Mouse (Mus musculus): Measurements from ENCODE around the gene Slc9a2. TPM values are rescaled to one million over a fixed set of nuclear protein-coding genes. Genes with fewer than 3 reads are reported as not detected.
"Not testable (repeated sequence)": the region's sequence is repeated elsewhere in the genome, so short reads cannot be mapped to it uniquely, and the experiment has no call there.

Slc9a2 gene
- polyA plus RNA-seq, 1 experiment from 2014 or later, result 0.09 TPM

- H3K27me3 ChIP-seq; H3K4me2 ChIP-seq (replicated peaks); H3K9ac ChIP-seq (replicated peaks); H3K4me3 ChIP-seq (replicated peaks); H3K27ac ChIP-seq; H3K36me3 ChIP-seq; H3K4me1 ChIP-seq (replicated peaks); ATAC-seq; H3K9me3 ChIP-seq: not testable (repeated sequence)
- WGBS, result 18% methylated on average over 3 of the region's 3 CpGs
Observed at GRCm38 (mm10) chr1:40667442-40667841, 12.9 kb upstream of the Slc9a2 start.

- Histone ChIP-seq H3K27me3 (no peaks in the 10 kb centered on the region), H3K4me3 (replicated peaks) (no peak overlapping the region), H3K9ac (replicated peaks) (no peak overlapping the region), H3K4me2 (replicated peaks) (no peak overlapping the region), H3K4me1 (replicated peaks) (no peaks in the 10 kb centered on the region), H3K27ac (no peak overlapping the region), H3K36me3 (no peaks in the 10 kb centered on the region), H3K9me3 (no peaks in the 10 kb centered on the region)
- 80% methylated on average over 3 of the region's 3 CpGs for WGBS
- no peak for ATAC-seq
Observed at GRCm38 (mm10) chr1:40670025-40670424, 10.3 kb upstream of the Slc9a2 start.

GRCm38 (mm10) chr1:40671490-40671889, 8.9 kb upstream of the Slc9a2 start:
- H3K36me3 ChIP-seq, result no peaks in the 10 kb centered on the region
- no peak overlapping the region for H3K9ac ChIP-seq (replicated peaks)
- no peak overlapping the region for H3K27ac ChIP-seq
- WGBS, result 96% methylated on average over 4 of the region's 4 CpGs
- ATAC-seq, result no peak
- no peaks in the 10 kb centered on the region for H3K9me3 ChIP-seq
- H3K4me2 ChIP-seq (replicated peaks), result no peak overlapping the region
- no peak overlapping the region for H3K4me3 ChIP-seq (replicated peaks)
- no peaks in the 10 kb centered on the region for H3K27me3 ChIP-seq
- no peaks in the 10 kb centered on the region for H3K4me1 ChIP-seq (replicated peaks)

GRCm38 (mm10) chr1:40677306-40677705, 3.1 kb upstream of the Slc9a2 start:
- WGBS, result 50% methylated on average over 5 of the region's 5 CpGs
- H3K9me3 ChIP-seq, result no peaks in the 10 kb centered on the region
- no peak overlapping the region for H3K4me2 ChIP-seq (replicated peaks)
- H3K27ac ChIP-seq, result no peak overlapping the region
- peaks cover 20% of the 10 kb centered on the region for H3K4me1 ChIP-seq (replicated peaks)
- peaks cover 46% of the 10 kb centered on the region for H3K27me3 ChIP-seq
- no peaks in the 10 kb centered on the region for H3K36me3 ChIP-seq
- H3K9ac ChIP-seq (replicated peaks), result no peak overlapping the region
- ATAC-seq, result no peak
- no peak overlapping the region for H3K4me3 ChIP-seq (replicated peaks)

GRCm38 (mm10) chr1:40680868-40681698, 709 bp downstream of the Slc9a2 start:
- peak overlapping the region; percentile 68 for H3K4me3 ChIP-seq (replicated peaks)
- peaks cover 64% of the 10 kb centered on the region for H3K27me3 ChIP-seq
- H3K27ac ChIP-seq, result no peak overlapping the region
- peak overlapping the region; percentile 99 for H3K4me2 ChIP-seq (replicated peaks)
- H3K36me3 ChIP-seq, result no peaks in the 10 kb centered on the region
- under 1% methylated on average over 74 of the region's 90 CpGs for WGBS
- no peaks in the 10 kb centered on the region for H3K9me3 ChIP-seq
- peak overlapping the region; percentile 71 for H3K9ac ChIP-seq (replicated peaks)
- H3K4me1 ChIP-seq (replicated peaks), result peaks cover 20% of the 10 kb centered on the region
- ATAC-seq, result peak; percentile 87

- H3K27me3 ChIP-seq, result peaks cover 64% of the 10 kb centered on the region
- H3K27ac ChIP-seq, result no peak overlapping the region
- peak overlapping the region; percentile 71 for H3K9ac ChIP-seq (replicated peaks)
- 4% methylated on average over 43 of the region's 44 CpGs for WGBS
- ATAC-seq, result peak; percentile 80
- H3K4me3 ChIP-seq (replicated peaks), result peak overlapping the region; percentile 68
- H3K9me3 ChIP-seq, result no peaks in the 10 kb centered on the region
- H3K4me2 ChIP-seq (replicated peaks), result peak overlapping the region; percentile 99
- H3K4me1 ChIP-seq (replicated peaks), result peaks cover 20% of the 10 kb centered on the region
- H3K36me3 ChIP-seq, result no peaks in the 10 kb centered on the region
Observed at GRCm38 (mm10) chr1:40681699-40682510, 1.5 kb downstream of the Slc9a2 start.

- Histone ChIP-seq H3K27me3 (no peaks in the 10 kb centered on the region), H3K4me2 (replicated peaks) (no peak overlapping the region), H3K9ac (replicated peaks) (no peak overlapping the region), H3K36me3 (no peaks in the 10 kb centered on the region), H3K9me3 (no peaks in the 10 kb centered on the region), H3K27ac (no peak overlapping the region), H3K4me3 (replicated peaks) (no peak overlapping the region), H3K4me1 (replicated peaks) (no peaks in the 10 kb centered on the region)
- no peak for ATAC-seq
- 92% methylated on average over 13 of the region's 13 CpGs for WGBS
Observed at GRCm38 (mm10) chr1:40694296-40694695, 13.9 kb downstream of the Slc9a2 start.

GRCm38 (mm10) chr1:40696436-40696835, 16.1 kb downstream of the Slc9a2 start:
- Histone ChIP-seq H3K9me3 (no peaks in the 10 kb centered on the region), H3K36me3 (no peaks in the 10 kb centered on the region), H3K4me1 (replicated peaks) (no peaks in the 10 kb centered on the region), H3K4me3 (replicated peaks) (no peak overlapping the region), H3K27ac (no peak overlapping the region), H3K27me3 (no peaks in the 10 kb centered on the region), H3K9ac (replicated peaks) (no peak overlapping the region), H3K4me2 (replicated peaks) (no peak overlapping the region)
- ATAC-seq, result no peak
- WGBS, result 92% methylated on average over 3 of the region's 3 CpGs

GRCm38 (mm10) chr1:40705099-40705498, 24.7 kb downstream of the Slc9a2 start:
- Histone ChIP-seq H3K27me3 (no peaks in the 10 kb centered on the region), H3K9me3 (no peaks in the 10 kb centered on the region), H3K27ac (no peak overlapping the region), H3K9ac (replicated peaks) (no peak overlapping the region), H3K4me2 (replicated peaks) (no peak overlapping the region), H3K4me3 (replicated peaks) (no peak overlapping the region), H3K36me3 (no peaks in the 10 kb centered on the region), H3K4me1 (replicated peaks) (no peaks in the 10 kb centered on the region)
- WGBS, result 88% methylated on average over 4 of the region's 4 CpGs
- no peak for ATAC-seq

GRCm38 (mm10) chr1:40714950-40715349, 34.6 kb downstream of the Slc9a2 start:
- Histone ChIP-seq H3K4me1 (replicated peaks) (no peaks in the 10 kb centered on the region), H3K27me3 (no peaks in the 10 kb centered on the region), H3K9ac (replicated peaks) (no peak overlapping the region), H3K4me3 (replicated peaks) (no peak overlapping the region), H3K4me2 (replicated peaks) (no peak overlapping the region), H3K9me3 (no peaks in the 10 kb centered on the region), H3K36me3 (no peaks in the 10 kb centered on the region), H3K27ac (no peak overlapping the region)
- no peak for ATAC-seq
- 92% methylated on average over 9 of the region's 9 CpGs for WGBS

- no peak overlapping the region for H3K4me2 ChIP-seq (replicated peaks)
- ATAC-seq, result no peak
- WGBS, result 85% methylated on average over 10 of the region's 10 CpGs
Observed at GRCm38 (mm10) chr1:40726051-40726450, 45.7 kb downstream of the Slc9a2 start.

GRCm38 (mm10) chr1:40727404-40727803, 47.0 kb downstream of the Slc9a2 start:
- H3K27me3 ChIP-seq, result no peaks in the 10 kb centered on the region
- H3K36me3 ChIP-seq, result no peaks in the 10 kb centered on the region
- no peak overlapping the region for H3K4me2 ChIP-seq (replicated peaks)
- H3K4me1 ChIP-seq (replicated peaks), result no peaks in the 10 kb centered on the region
- H3K9me3 ChIP-seq, result no peaks in the 10 kb centered on the region
- no peak for ATAC-seq
- 90% methylated on average over 7 of the region's 7 CpGs for WGBS
- H3K4me3 ChIP-seq (replicated peaks), result no peak overlapping the region
- H3K27ac ChIP-seq, result no peak overlapping the region
- H3K9ac ChIP-seq (replicated peaks), result no peak overlapping the region

More at GRCm38 (mm10) chr1:40726051-40726450, 45.7 kb downstream of the Slc9a2 start:
- Histone ChIP-seq H3K4me1 (replicated peaks) (no peaks in the 10 kb centered on the region), H3K36me3 (no peaks in the 10 kb centered on the region), H3K9me3 (no peaks in the 10 kb centered on the region), H3K27ac (no peak overlapping the region), H3K4me3 (replicated peaks) (no peak overlapping the region), H3K27me3 (no peaks in the 10 kb centered on the region), H3K9ac (replicated peaks) (no peak overlapping the region)

Data from midbrain, embryonic 13.5 days (tissue).